Mouse (Mus musculus): ENCODE measurements around the gene Bap1.

- TF ChIP-seq CTCF (IDR thresholded peaks at IDR 0.05; ENCODE audit: control insufficient read depth, insufficient read depth, low read length) (no peak), POLR2A (IDR thresholded peaks at IDR 0.05; ENCODE audit: borderline replicate concordance, control insufficient read depth, low read depth, low read length) (no peak)
Measured at GRCm38 (mm10) chr14:31232404-31233069, 18.7 kb upstream of the Bap1 start.
